In the genomic region with DNA sequence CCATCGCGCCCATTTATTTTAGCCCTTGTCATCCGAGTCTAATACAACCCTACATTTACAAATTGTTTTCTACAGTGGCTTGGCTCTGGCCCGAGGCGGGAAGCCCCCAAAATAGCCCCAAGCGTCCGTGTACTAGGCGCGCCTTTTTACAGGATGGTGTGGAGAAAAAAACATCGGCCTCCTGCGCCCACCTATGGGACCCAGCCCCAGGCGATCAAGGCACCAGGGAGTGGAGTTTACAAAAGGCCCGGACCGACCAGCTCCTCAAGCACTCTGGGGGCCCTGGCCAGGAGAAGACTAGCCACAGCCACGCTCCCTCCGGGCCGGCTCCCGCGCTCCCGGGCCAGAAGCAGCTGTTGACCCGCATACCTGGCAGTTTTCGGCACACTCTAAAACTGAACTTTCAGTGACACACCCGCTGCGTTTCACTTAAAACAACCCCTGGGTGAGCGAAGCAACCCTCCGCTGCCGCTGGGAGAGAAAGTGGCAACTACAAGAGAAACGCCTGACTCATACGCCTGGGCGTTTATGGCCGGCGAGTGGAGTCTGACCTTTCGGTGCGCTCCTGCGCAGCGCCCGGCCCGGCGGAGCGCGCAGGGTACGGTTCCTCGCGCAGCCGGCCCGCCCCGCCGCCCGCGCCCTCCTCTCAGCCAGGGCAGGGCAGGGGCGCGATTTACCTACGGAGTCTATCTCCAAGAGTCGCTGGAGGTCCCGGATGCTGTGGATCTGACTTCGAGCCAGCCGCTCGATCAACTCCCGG, we compare ENCODE assay signal across 9 mouse cellular contexts. TPM values are rescaled to one million over a fixed set of nuclear protein-coding genes. Genes with fewer than 3 reads are reported as not detected.
DNase-seq lines count a peak whose midpoint lies in the region; ATAC-seq and TF ChIP-seq lines count a peak whose summit lies in the region.
"Had no signal": no experiment of that assay in that cellular context is flagged by ENCODE, and none has a peak within 500 bp of the region (broad histone marks: within the 10 kb centered on the region; RNA-seq: fewer than 3 reads in every experiment).

No protein-coding gene starts in this region.

- peaks cover 74% of the 10 kb centered on the region for H3K27me3 ChIP-seq in embryonic facial prominence, embryonic 12.5 days
- peaks cover 74% of the 10 kb centered on the region for H3K27me3 ChIP-seq in hindbrain, embryonic 12.5 days
- H3K27me3 ChIP-seq in liver, embryonic 11.5 days (replicated peaks; ENCODE audit: control insufficient read depth, insufficient read depth, low read length) = peaks cover 83% of the 10 kb centered on the region

- peak; percentile 21 for DNase-seq in ovary, postnatal 36 days (ENCODE audit: low spot score)
- DNase-seq in ovary, postnatal 10 days (ENCODE audit: low spot score) = no peak
- peak; percentile 52 for DNase-seq in liver, embryonic 11.5 days (ENCODE audit: low spot score)
- no peak for DNase-seq in left cerebral cortex, postnatal 4 days
- DNase-seq in left cerebral cortex, adult 9 months (ENCODE audit: low spot score in 2 of 2) = no peak

- no peaks in the 10 kb centered on the region for H3K9me3 ChIP-seq in embryonic facial prominence, embryonic 12.5 days
- H3K9me3 ChIP-seq in hindbrain, embryonic 12.5 days (replicated peaks) = no peaks in the 10 kb centered on the region
- no peaks in the 10 kb centered on the region for H3K9me3 ChIP-seq in liver, embryonic 11.5 days (ENCODE audit: control insufficient read depth, low read length)

- H3K36me3 ChIP-seq in embryonic facial prominence, embryonic 12.5 days = no peaks in the 10 kb centered on the region
- H3K36me3 ChIP-seq in hindbrain, embryonic 12.5 days = no peaks in the 10 kb centered on the region
- H3K36me3 ChIP-seq in liver, embryonic 11.5 days (ENCODE audit: control insufficient read depth, insufficient read depth, low read length) = no peaks in the 10 kb centered on the region

- intact Hi-C loops in left cerebral cortex, postnatal 4 days (cut with DNase I) = loop anchor here (5.0 to 10.0 kb wide), 3 partner anchors 135 to 182 kb away; no protein-coding TSS in a partner anchor

- H3K4me1 ChIP-seq in embryonic facial prominence, embryonic 12.5 days = peaks cover 60% of the 10 kb centered on the region
- peaks cover 65% of the 10 kb centered on the region for H3K4me1 ChIP-seq in hindbrain, embryonic 12.5 days
- peaks cover 9% of the 10 kb centered on the region for H3K4me1 ChIP-seq in liver, embryonic 11.5 days (replicated peaks; ENCODE audit: control insufficient read depth, insufficient read depth, low read length)
- peaks cover 54% of the 10 kb centered on the region for H3K4me1 ChIP-seq in olfactory bulb, adult 2 months (ENCODE audit: control insufficient read depth, insufficient read depth, low read length)

- peak overlapping the region; percentile 83 for H3K27ac ChIP-seq in embryonic facial prominence, embryonic 12.5 days
- H3K27ac ChIP-seq in hindbrain, embryonic 12.5 days = no peak overlapping the region
- H3K27ac ChIP-seq in liver, embryonic 11.5 days (ENCODE audit: low read depth, low read length) = no peak overlapping the region
- H3K27ac ChIP-seq in olfactory bulb, adult 2 months (ENCODE audit: insufficient read depth, low read depth, low read length) = no peak overlapping the region

- peak overlapping the region; percentile 67 for H3K4me3 ChIP-seq in embryonic facial prominence, embryonic 12.5 days
- peak overlapping the region; percentile 54 for H3K4me3 ChIP-seq in hindbrain, embryonic 12.5 days
- peak overlapping the region; percentile 64 for H3K4me3 ChIP-seq in liver, embryonic 11.5 days (ENCODE audit: low read depth, low read length)
- H3K4me3 ChIP-seq in olfactory bulb, adult 2 months (ENCODE audit: insufficient read depth, low read depth, low read length) = peak overlapping the region; percentile 74

- no peak for ATAC-seq in embryonic facial prominence, embryonic 12.5 days (ENCODE audit: insufficient number of reproducible peaks, insufficient read depth, low FRiP score, low TSS enrichment)
- ATAC-seq in hindbrain, embryonic 12.5 days (ENCODE audit: low FRiP score) = no peak
- no peak for ATAC-seq in liver, embryonic 11.5 days (replicated peaks; ENCODE audit: low FRiP score)

- no peak for TF ChIP-seq CTCF in olfactory bulb, adult 2 months (IDR thresholded peaks at IDR 0.05; ENCODE audit: insufficient read depth, low read depth, low read length)

- TF ChIP-seq POLR2A in olfactory bulb, adult 2 months (IDR thresholded peaks at IDR 0.05; ENCODE audit: insufficient read depth, low read depth, low read length) = no peak

- H3K9ac ChIP-seq in embryonic facial prominence, embryonic 12.5 days = peak overlapping the region; percentile 80
- peak overlapping the region; percentile 80 for H3K9ac ChIP-seq in hindbrain, embryonic 12.5 days
- H3K9ac ChIP-seq in liver, embryonic 11.5 days (ENCODE audit: low read depth, low read length) = no peak overlapping the region

- 1% methylated on average over 59 of the region's 59 CpGs for WGBS in embryonic facial prominence, embryonic 12.5 days
- under 1% methylated on average over 59 of the region's 59 CpGs for WGBS in hindbrain, embryonic 12.5 days
- WGBS in liver, embryonic 11.5 days = 3% methylated on average over 59 of the region's 59 CpGs
- whole genome bisulfite sequencing in olfactory bulb, adult 2 months = 21% methylated on average over 59 of the region's 59 CpGs

- H3K4me2 ChIP-seq in embryonic facial prominence, embryonic 12.5 days (replicated peaks) = peak overlapping the region; percentile 94
- H3K4me2 ChIP-seq in hindbrain, embryonic 12.5 days (replicated peaks) = peak overlapping the region; percentile 97
- peak overlapping the region; percentile 77 for H3K4me2 ChIP-seq in liver, embryonic 11.5 days

RNA-seq across cellular contexts. Expression of a gene that starts 4.4 kb away (rescaled TPM):
- polyA plus RNA-seq in embryonic facial prominence, embryonic 12.5 days (2016; fragmentation: Nextera tagmentation; extraction: Ambion mirVana) = 38.4 and 42.8 TPM in 2 replicates
- 11.2 and 13.4 TPM in 2 replicates for polyA plus RNA-seq in hindbrain, embryonic 12.5 days (2016; fragmentation: Nextera tagmentation; extraction: Ambion mirVana)
- polyA plus RNA-seq in liver, embryonic 11.5 days (2014; fragmentation: Nextera tagmentation; extraction: Ambion mirVana) = 3.4 and 5.0 TPM in 2 replicates
- not detected in 2 replicates for polyA plus RNA-seq in olfactory bulb, adult 2 months (2012; ENCODE audit: insufficient read depth, insufficient read length, low replicate concordance, missing spikeins)
- 10 to 100 TPM; 50.3 to 52.3 TPM for total RNA-seq in left cerebral cortex, postnatal 4 days (2021)
- total RNA-seq: neutrophil, adult 5-6 weeks had no signal

Comparison
In these comparisons a context has a peak if more than half of its experiments do, and no peak if none do; other contexts are left out.
1. DNase-seq: peak in ovary, postnatal 36 days (single experiment) and liver, embryonic 11.5 days (single experiment); none in ovary, postnatal 10 days (single experiment), left cerebral cortex, postnatal 4 days (single experiment) and left cerebral cortex, adult 9 months (0 of 2).
2. Peak in every context shown above with its lines, with median percentiles within 50 percentile points of each other: H3K4me2 ChIP-seq and H3K4me3 ChIP-seq.